Mouse (Mus musculus): ENCODE results near the gene Dlec1. TPM values are rescaled to one million over a fixed set of nuclear protein-coding genes. Genes with fewer than 3 reads are reported as not detected.

The Dlec1 gene
- polyA plus RNA-seq, 1 experiment from 2014 or later = 0.75 TPM

DNA sequence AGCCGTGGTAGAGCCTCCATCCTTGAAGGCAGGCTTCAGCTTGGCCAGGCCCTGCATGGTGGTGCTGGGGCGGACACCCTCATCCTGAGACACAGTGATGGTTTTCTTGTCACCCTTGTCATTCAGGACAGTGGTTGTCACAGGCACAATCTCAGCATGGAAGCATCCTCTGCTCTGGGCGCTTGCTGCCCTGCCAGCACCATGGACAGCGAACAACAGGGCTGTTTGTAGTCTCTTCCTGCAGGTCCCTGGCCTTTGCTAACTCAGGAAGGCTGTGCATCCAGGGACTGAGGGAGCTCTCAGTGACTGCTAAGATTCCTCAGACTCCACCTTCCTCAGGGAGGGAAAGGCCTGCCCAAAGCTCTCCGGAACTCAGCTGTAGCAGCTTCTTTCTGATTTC, 47.3 kb downstream of the Dlec1 start:
- Histone ChIP-seq H3K4me3 (replicated peaks) (no peak overlapping the region), H3K27ac (no peak overlapping the region), H3K36me3 (no peaks in the 10 kb centered on the region), H3K4me1 (replicated peaks) (no peaks in the 10 kb centered on the region), H3K9ac (replicated peaks) (no peak overlapping the region), H3K27me3 (no peaks in the 10 kb centered on the region; the same call in 1 of the 2 replicates), H3K4me2 (replicated peaks) (no peak overlapping the region), H3K9me3 (no peaks in the 10 kb centered on the region)
- 23% methylated on average over 5 of the region's 5 CpGs for WGBS
- ATAC-seq = no peak

DNA sequence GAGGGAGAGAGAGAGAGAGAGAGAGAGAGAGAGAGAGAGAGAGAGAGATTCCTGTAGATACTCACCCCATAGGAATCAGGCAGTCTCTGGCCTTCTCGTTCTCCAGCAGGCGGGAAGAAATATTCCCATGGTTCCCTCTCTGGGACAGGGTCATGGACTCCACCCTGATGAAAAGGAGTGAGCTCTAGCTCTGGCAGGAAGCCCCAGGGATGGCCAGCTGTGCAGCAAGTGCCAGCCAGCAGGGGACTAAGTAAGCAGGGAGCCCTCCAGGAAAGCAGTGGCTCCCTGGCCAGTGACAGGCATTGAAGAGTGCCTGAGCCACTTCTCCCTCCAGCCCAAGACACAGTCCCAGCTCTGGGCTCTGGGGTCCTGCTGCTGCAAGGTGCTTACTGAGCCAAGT, 49.5 kb downstream of the Dlec1 start:
- Histone ChIP-seq H3K27me3 (peaks cover 12% of the 10 kb centered on the region), H3K4me3 (replicated peaks) (no peak overlapping the region), H3K4me2 (replicated peaks) (no peak overlapping the region), H3K4me1 (replicated peaks) (no peaks in the 10 kb centered on the region), H3K36me3 (no peaks in the 10 kb centered on the region), H3K27ac (no peak overlapping the region), H3K9me3 (no peaks in the 10 kb centered on the region), H3K9ac (replicated peaks) (no peak overlapping the region)
- ATAC-seq = no peak
- 50% methylated on average over 2 of the region's 2 CpGs for WGBS

DNA sequence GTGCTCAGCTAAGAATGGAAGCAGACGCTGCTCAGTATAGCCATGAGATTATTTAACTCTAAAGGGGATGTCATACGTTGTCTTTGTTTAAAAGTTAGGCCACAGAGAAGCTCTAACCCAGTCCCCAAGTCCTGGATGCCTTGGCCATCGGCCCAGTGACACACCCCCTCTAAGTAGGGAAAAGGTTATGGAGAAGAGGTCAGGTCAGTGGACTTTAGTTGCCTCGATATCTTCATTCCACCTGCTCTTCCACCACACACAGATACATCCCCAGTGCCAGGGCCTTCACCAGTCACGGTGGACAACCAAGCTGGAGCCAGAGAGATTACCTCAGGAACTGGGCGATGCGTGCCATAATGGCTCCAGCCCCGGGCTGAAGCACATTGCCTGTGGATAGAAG, 53.1 kb downstream of the Dlec1 start:
- H3K4me1 ChIP-seq (replicated peaks) = no peaks in the 10 kb centered on the region
- H3K27ac ChIP-seq = no peak overlapping the region
- no peak for ATAC-seq
- no peaks in the 10 kb centered on the region for H3K36me3 ChIP-seq
- H3K4me2 ChIP-seq (replicated peaks) = no peak overlapping the region
- H3K27me3 ChIP-seq = peaks cover 24% of the 10 kb centered on the region
- H3K9ac ChIP-seq (replicated peaks) = no peak overlapping the region
- H3K9me3 ChIP-seq = no peaks in the 10 kb centered on the region
- WGBS = 87% methylated on average over 8 of the region's 8 CpGs
- H3K4me3 ChIP-seq (replicated peaks) = no peak overlapping the region

DNA sequence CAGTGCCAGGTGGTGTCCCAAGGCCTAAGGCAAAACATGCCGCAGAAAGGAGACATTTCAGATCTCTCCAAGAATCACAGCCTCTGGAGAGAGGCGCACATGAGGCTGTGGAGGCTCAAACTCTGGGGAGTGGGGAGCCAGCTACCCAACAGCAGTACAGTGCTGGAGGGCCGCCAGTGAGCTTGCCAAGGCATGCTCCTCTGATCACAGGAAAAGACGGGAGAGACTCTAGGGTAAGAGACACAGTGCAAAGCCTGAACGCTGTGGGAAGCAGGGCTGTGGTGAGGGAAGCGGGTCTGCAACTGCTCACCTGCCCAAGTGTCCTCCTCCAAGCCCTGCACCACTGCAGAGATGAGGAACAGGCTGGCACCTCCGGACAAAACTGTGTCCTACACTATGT, 53.5 kb downstream of the Dlec1 start:
- Histone ChIP-seq H3K4me1 (replicated peaks) (no peaks in the 10 kb centered on the region), H3K27me3 (peaks cover 24% of the 10 kb centered on the region), H3K36me3 (no peaks in the 10 kb centered on the region), H3K4me2 (replicated peaks) (no peak overlapping the region), H3K4me3 (replicated peaks) (peak overlapping the region; percentile 55; the same call in 1 of the 2 replicates), H3K9me3 (no peaks in the 10 kb centered on the region), H3K27ac (no peak overlapping the region), H3K9ac (replicated peaks) (no peak overlapping the region)
- ATAC-seq = no peak
- 51% methylated on average over 7 of the region's 7 CpGs for WGBS

DNA sequence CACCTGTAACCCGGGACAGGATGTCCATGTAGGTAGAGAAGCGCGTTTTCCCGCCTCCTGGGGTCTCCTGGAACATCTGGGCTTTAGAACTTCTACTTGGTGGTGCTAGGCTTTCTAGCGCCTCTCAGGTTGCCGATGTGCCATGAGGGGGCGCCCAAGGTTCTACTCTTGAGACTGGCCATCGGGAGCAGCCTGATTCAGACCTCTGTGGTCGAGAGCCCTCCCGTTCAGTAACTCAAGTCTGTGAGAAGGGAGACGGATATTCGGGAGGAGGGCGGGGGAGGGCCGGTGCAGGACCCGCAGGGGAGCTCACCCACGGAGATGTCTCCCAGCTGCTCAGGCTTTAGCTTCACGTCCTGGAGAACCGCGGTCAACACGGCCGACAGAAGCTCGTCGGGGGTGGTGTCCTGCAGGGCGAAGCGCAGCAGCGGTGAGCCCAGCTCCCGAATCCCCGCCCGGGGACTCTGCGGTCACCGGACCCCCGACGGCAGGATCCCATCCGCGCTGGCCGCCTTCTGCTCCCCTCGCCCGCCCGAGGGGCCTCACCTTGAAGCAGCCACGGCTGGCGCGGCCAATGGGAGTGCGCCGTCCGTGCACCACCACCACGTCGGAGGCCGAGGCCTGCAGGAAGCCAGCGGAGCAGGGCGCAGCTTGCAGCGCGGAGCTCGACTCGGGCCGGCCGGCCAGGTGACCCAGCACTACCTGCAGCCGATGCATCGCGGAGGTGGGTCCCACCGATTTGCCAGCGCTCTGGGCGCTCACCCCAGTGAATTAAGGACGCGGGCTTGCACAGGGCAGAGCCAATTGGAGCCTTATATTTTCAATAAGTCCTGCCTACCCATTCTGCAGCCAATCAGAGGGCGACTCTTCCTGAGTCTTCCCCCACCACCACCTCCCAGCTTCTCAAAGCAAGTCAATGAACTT, 54.3 kb downstream of the Dlec1 start, which contains the start of gene Acaa1b:
Gene Acaa1b (minus strand): TSS at position 816 of the 924 bp plus-strand sequence.
- under 1% methylated on average over 65 of the region's 65 CpGs for WGBS
- H3K4me3 ChIP-seq (replicated peaks) = peak within 1 kb of the TSS; percentile 55
- H3K36me3 ChIP-seq = no peaks in the 10 kb centered on the region
- no peaks in the 10 kb centered on the region for H3K4me1 ChIP-seq (replicated peaks)
- H3K9me3 ChIP-seq = no peaks in the 10 kb centered on the region
- H3K27me3 ChIP-seq = peaks cover 24% of the 10 kb centered on the region
- peak within 1 kb of the TSS; percentile 59 for H3K9ac ChIP-seq (replicated peaks)
- ATAC-seq = peak; percentile 94
- no peak within 1 kb of the TSS for H3K27ac ChIP-seq
- peak within 1 kb of the TSS; percentile 64 for H3K4me2 ChIP-seq (replicated peaks)

DNA sequence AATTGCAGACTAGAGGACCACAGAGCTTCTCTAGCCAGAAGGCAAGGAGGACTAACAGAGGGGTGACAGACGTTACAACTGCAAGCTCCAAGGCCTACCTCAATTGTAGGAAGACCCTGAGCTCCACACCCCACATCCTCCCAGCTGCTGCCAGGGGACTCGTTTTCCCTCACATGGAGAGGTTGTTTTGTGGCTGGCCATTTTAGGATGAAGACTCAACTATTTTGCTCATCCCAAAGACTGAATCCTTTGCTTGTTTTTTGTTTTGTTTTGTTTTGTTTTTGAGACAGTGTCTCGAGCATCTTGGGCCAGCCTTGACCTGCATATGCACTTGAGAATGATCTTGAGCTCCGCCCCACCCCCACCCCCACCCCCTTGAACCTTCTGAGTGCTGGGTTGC, 56.6 kb downstream of the Dlec1 start, which contains the start of gene Gm47289:
Gene Gm47289 (plus strand): TSS at position 301 of the 400 bp plus-strand sequence.
- H3K9ac ChIP-seq (replicated peaks) = no peak within 1 kb of the TSS
- ATAC-seq = no peak
- peaks cover 24% of the 10 kb centered on the region for H3K27me3 ChIP-seq
- no peak within 1 kb of the TSS for H3K4me3 ChIP-seq (replicated peaks)
- H3K4me2 ChIP-seq (replicated peaks) = no peak within 1 kb of the TSS
- H3K9me3 ChIP-seq = no peaks in the 10 kb centered on the region
- 60% methylated on average over 4 of the region's 4 CpGs for WGBS
- no peaks in the 10 kb centered on the region for H3K36me3 ChIP-seq
- no peak within 1 kb of the TSS for H3K27ac ChIP-seq
- no peaks in the 10 kb centered on the region for H3K4me1 ChIP-seq (replicated peaks)

DNA sequence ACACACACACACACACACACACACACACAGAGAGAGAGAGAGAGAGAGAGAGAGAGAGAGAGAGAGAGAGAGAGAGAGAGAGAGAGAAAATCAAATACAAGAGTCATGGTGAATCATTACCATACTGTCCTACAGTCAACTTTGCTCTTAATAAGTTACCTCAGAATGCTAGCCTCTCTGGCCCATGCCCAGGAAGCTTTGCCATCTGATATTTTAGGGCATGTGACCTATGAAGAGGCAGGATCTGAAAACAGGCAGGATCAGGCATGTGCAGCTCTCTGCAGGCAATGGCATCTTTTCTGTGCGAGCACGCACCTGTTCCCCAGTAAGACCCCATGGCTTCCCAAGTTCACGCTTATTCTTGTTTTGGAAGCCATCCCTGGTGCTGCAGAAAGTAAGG, 58.4 kb downstream of the Dlec1 start:
- Histone ChIP-seq H3K36me3 (no peaks in the 10 kb centered on the region), H3K9me3 (no peaks in the 10 kb centered on the region), H3K4me1 (replicated peaks) (no peaks in the 10 kb centered on the region), H3K4me2 (replicated peaks) (no peak overlapping the region), H3K9ac (replicated peaks) (no peak overlapping the region), H3K27ac (no peak overlapping the region), H3K27me3 (peaks cover 16% of the 10 kb centered on the region), H3K4me3 (replicated peaks) (no peak overlapping the region)
- 97% methylated on average over 3 of the region's 3 CpGs for WGBS
- no peak for ATAC-seq

DNA sequence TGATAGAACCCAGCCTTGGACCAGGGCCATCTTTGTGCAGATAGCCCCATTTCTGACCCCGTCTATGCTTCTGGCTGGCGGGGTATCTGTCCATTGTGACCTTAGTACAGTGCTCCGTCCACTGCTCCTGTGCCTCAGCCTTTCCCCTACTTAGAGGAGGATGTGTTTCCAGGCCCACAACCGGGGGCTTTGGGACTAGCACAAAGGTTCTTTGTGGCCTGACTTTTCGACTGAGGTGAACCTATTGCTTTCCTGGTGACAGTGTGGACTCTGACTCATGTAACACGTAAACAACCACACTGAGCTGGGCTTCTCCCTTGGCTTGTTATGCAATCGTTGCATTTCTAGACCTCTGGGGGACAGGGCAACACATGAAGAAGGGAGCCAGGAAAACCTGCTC, 62.5 kb downstream of the Dlec1 start:
- WGBS = 89% methylated on average over 7 of the region's 7 CpGs
- Histone ChIP-seq H3K4me2 (replicated peaks) (no peak overlapping the region), H3K4me3 (replicated peaks) (no peak overlapping the region)

DNA sequence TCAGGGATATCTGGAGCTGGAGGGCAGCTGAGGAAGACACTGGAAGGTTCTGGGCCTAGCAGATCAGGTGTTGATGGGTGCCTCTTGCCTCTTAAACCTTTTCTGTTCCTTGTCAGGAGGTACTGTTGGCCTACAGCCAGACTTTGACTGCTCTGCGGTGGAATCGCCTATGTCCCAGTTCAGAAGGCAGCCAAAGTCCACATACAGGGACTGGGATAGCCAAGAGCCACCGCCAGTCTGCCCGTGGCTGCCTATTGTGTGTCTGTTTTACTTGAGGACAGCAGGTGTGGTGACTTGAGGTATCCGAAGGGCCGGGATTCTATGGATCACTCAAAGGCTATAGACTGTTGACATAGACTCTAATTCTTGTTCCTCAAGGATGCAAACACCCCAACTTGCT, 63.3 kb downstream of the Dlec1 start:
- Histone ChIP-seq H3K4me1 (replicated peaks) (no peaks in the 10 kb centered on the region), H3K4me3 (replicated peaks) (no peak overlapping the region), H3K9ac (replicated peaks) (no peak overlapping the region), H3K4me2 (replicated peaks) (no peak overlapping the region), H3K27ac (no peak overlapping the region), H3K9me3 (no peaks in the 10 kb centered on the region), H3K36me3 (no peaks in the 10 kb centered on the region), H3K27me3 (no peaks in the 10 kb centered on the region)
- no peak for ATAC-seq
- 97% methylated on average over 6 of the region's 6 CpGs for WGBS

More for the DNA sequence above, 62.5 kb downstream of the Dlec1 start:
- H3K4me1 ChIP-seq (replicated peaks) = no peaks in the 10 kb centered on the region
- no peaks in the 10 kb centered on the region for H3K36me3 ChIP-seq
- no peaks in the 10 kb centered on the region for H3K9me3 ChIP-seq
- ATAC-seq = no peak
- H3K27me3 ChIP-seq = no peaks in the 10 kb centered on the region
- no peak overlapping the region for H3K9ac ChIP-seq (replicated peaks)
- no peak overlapping the region for H3K27ac ChIP-seq

DNA sequence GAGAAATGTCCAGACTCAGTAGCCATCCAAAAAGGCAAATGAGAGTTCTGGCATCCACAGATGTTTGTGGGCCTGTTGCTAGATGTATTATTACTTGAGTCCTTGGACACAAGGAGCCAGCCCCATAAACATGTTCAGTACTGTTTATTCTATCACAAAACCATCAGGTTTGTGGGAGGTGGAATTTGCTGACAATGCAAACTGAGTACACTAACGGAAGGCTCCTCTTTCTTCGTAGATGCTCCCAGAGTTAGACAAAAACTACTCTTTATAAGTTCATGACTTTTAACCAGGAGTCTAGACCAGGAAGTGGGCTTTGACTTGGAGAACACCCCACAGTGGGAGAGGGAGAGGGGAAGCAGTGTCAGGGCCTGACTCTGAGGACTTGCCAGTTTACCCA, 65.3 kb downstream of the Dlec1 start:
- no peaks in the 10 kb centered on the region for H3K27me3 ChIP-seq
- no peak overlapping the region for H3K4me2 ChIP-seq (replicated peaks)
- no peaks in the 10 kb centered on the region for H3K4me1 ChIP-seq (replicated peaks)
- H3K9ac ChIP-seq (replicated peaks) = no peak overlapping the region
- 99% methylated on average over 2 of the region's 2 CpGs for WGBS
- H3K36me3 ChIP-seq = no peaks in the 10 kb centered on the region
- no peaks in the 10 kb centered on the region for H3K9me3 ChIP-seq
- ATAC-seq = no peak
- no peak overlapping the region for H3K27ac ChIP-seq
- no peak overlapping the region for H3K4me3 ChIP-seq (replicated peaks)

DNA sequence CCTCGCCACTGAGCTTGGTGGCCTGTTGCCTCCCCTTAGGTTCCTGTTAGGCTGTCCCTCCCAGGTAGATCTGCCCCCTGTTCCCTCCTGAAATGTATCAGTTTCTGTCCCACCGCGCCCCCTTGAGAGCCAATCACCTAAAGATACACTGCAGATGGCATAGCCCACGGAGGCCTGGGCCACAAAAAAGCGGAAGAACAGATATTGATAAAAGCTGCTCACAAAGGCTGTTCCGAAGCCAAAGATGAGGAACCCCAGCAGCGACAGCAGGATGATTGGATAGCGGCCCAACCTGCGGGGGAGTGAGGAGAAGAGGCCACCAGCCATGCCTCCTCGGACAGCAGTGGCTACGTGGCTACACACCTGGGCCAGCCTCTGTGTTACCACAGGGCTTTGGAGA, 77.0 kb downstream of the Dlec1 start:
- Histone ChIP-seq H3K4me1 (replicated peaks) (no peaks in the 10 kb centered on the region), H3K4me2 (replicated peaks) (no peak overlapping the region), H3K36me3 (no peaks in the 10 kb centered on the region), H3K9me3 (no peaks in the 10 kb centered on the region), H3K4me3 (replicated peaks) (no peak overlapping the region), H3K9ac (replicated peaks) (no peak overlapping the region), H3K27me3 (no peaks in the 10 kb centered on the region), H3K27ac (no peak overlapping the region)
- ATAC-seq = no peak
- WGBS = 93% methylated on average over 11 of the region's 11 CpGs

DNA sequence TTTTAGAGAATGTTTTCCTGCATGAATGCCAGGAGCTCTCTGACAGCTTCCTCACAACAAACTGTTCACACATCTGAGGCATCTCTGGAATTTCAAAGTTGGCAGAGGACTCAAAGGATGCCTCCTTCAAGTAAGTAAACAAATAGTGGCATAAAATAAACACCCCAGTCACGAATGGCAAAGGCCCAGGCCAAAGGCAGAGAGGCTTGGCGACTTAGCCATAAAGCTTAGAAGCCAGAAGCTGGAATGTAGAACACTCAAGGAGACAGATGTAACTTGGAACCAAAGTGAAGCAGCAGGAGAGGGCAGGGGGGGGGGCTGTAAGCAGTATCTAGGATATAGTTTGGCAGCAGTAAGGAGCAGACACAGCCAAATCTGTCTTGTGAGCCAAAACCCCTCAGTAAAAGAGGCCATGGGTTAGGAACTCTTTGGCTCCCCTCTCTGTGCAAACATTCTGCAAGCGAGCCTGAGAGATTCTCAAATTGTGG, 79.0 kb downstream of the Dlec1 start:
- Histone ChIP-seq H3K27me3 (no peaks in the 10 kb centered on the region), H3K9me3 (no peaks in the 10 kb centered on the region), H3K9ac (replicated peaks) (no peak overlapping the region), H3K4me3 (replicated peaks) (no peak overlapping the region), H3K27ac (no peak overlapping the region), H3K4me2 (replicated peaks) (no peak overlapping the region), H3K4me1 (replicated peaks) (no peaks in the 10 kb centered on the region), H3K36me3 (no peaks in the 10 kb centered on the region)
- ATAC-seq = no peak
- WGBS = 59% methylated on average over 3 of the region's 3 CpGs

Measured in midbrain, embryonic 13.5 days (tissue).